Mouse (Mus musculus): ENCODE data around the gene Zbtb18.
A peak's percentile ranks its signal among the peaks of the same experiment; 100 is the strongest.

The Zbtb18 gene

GRCm38 (mm10) chr1:177484280-177484679, 42.1 kb downstream of the Zbtb18 start:
- no peak for DNase-seq

GRCm38 (mm10) chr1:177484680-177485079, 42.5 kb downstream of the Zbtb18 start:
- DNase-seq: no peak

GRCm38 (mm10) chr1:177489844-177490243, 47.7 kb downstream of the Zbtb18 start:
- peak; percentile 8 for DNase-seq

DNA sequence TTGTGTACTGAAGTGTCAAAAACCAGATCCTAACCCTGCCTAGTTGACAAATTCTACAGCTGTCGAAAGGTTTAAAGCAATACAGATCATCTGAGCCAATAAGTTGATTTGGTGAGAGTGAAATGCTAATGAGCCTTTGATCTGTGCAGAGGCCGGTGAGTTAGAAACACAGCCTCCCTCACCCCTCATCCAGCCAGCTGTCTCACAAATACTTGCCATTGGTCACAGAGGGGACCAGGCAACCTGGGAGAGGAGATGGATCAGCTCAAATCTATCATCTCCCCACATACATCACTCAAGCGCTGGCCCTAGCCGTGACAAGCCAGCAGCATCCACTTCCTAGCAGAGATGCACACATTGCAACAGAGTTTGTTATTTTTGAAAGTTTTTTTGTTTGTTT, 48.7 kb downstream of the Zbtb18 start:
- DNase-seq: no peak

DNA sequence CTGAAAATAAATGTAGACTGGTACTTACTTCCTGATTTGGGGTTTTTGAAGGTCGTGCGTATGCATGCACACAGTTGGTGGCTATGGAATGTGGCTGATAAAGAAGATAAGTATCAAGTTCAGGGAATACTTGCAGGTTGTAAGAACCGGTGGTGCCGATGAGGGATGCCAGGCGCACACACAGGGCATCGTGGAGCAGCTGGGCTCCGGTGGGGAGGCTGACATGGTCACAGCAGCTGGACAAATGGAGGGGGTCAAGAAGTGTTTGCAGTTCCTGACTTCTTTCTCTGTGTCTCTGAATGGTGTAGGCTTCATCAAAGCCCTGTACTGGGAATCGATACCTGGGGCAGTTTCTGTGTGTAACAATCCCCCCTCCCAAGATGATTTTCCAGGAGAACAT, 49.1 kb downstream of the Zbtb18 start:
- no peak for DNase-seq

DNA sequence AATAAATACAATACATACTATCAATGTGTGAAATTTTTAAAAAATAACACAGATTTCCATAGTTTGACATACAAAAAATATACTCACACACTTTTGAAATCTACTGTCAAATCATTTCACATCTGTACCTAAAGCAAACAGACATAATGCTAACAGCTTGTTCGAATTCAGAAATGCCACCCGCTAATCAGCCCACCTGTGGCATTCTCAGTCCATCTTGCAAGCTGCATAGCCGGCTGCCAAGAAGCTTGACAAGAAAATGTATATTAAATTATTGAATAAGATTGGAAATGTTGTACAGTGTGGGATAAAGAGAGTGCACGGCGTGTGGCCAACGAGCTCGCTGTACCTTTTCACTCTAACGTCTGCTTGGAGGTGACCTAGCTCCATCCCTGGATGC, 52.2 kb downstream of the Zbtb18 start:
- DNase-seq: no peak

- DNase-seq: no peak
Observed at GRCm38 (mm10) chr1:177494913-177495542, 52.9 kb downstream of the Zbtb18 start.
